Mouse (Mus musculus) retina, postnatal 7 days (tissue): ENCODE measurements around the gene Sprr1b.
"Not testable (repeated sequence)": the region's sequence is repeated elsewhere in the genome, so short reads cannot be mapped to it uniquely, and the experiment has no call there.

Source experiments
- DNase-seq: peaks from one replicate; pipeline ENCODE4 v3.0.0-alpha.2; 2012; ENCODE audit warnings: low read depth, low spot score

Sprr1b gene

DNA sequence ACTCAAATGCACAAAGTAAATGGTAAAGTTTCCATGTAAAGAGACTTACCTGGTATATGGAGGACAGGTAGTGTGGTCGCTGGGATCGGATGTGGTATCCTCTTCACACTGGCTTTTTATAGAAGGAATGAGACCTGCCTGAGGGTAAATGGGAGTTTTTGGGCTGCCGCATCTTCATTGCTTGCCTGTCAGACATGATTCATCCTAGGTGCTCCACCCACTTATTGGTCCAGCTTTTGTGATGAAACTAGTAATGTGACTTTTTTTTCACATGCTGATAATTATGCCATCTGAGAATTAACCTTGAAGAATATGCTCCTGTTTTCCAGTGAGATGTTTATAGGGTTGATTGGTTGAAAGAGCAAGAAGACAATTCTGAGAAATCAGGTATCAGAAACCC is at the start of gene Sprr1b:
Gene Sprr1b (minus strand): TSS at position 101 of the 400 bp plus-strand sequence.
- DNase-seq: no peak

GRCm38 (mm10) chr3:92486307-92486706 is 47.7 kb upstream of the Sprr1b start:
- no peak for DNase-seq

GRCm38 (mm10) chr3:92485863-92486262 is 47.3 kb upstream of the Sprr1b start, which contains the start of gene Sprr1a:
Gene Sprr1a, minus strand, starts transcription at chr3:92485895.
- no peak for DNase-seq

DNA sequence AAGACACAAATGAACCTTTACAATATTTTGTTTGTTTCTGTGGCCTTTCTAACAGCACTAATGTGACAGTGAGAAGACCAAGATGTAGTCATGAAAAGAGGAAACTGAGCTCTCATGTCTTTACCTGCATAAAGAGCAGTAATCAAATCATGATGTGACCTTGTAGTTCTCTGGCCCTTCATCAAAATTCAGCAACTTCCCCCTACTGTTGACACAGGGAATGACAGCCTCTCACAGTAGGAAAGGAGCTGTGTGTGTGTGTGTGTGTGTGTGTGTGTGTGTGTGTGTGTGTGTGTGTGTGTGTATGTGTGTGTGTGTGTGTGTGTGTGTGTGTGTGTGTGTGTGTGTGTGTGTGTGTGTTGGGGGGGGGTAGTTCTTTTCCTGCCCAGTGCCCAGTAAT is 42.7 kb upstream of the Sprr1b start:
- DNase-seq: not testable (repeated sequence)

DNA sequence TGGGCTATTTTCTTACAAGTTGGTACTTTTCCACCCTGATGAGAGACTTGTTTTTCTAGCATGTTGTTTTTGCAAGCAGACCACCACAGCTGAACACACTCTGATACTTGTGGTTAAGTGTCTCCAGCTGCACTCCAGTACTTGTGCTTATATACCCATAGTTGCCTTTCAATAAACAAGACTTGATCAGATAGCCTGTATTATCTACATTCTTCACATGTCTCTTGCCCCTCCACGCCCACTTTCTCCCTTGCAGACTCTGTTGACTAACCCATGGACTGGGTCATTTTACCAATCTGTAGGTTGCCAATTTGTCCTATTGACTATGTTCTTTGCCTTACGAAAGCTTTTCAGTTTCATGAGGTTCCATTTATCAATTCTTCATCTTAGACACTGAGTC is 31.5 kb upstream of the Sprr1b start:
- no peak for DNase-seq

DNA sequence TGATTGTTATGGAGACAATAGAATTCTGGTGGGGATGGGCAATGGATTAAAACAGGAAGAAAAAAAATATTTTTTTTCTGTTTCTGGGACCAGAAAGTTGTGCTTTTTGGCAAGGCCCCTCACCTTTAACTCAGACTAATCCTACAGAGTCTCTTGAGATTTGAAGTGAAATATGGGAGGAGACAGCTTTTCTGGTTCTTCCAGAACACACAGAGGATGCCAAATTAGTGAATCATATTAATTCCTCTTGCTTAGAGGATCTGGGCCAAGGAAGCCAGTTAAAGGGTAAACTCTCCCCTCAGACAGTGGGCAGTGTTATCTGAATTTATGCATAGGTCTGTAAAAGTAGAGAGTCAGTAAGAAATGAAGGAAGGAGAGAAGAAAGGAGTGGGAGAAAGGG is 28.8 kb upstream of the Sprr1b start:
- DNase-seq: no peak

DNA sequence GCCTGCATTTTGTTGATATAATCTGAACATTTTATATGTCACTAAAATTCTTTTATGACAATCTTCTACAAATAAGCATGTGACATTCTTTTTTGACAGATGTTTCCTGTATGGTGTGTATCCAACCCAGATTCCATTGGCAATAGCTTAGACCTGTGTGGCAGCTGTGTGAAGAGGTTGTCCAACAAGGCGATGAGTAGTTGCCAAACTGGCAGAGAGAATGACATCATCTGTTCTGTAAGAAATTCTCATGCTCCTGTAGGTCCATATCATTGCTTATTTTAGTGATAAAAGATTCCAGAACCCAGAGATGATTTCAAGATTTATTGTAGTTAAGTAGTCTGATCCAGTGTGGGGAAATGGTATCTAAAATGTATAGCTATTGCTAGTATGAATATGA is 28.0 kb upstream of the Sprr1b start:
- no peak for DNase-seq

- DNase-seq: no peak
Measured at GRCm38 (mm10) chr3:92458620-92459019, 20.0 kb upstream of the Sprr1b start, which contains the start of gene Sprr3. Gene Sprr3, minus strand, starts transcription at chr3:92458720.

GRCm38 (mm10) chr3:92455151-92455550 is 16.6 kb upstream of the Sprr1b start:
- no peak for DNase-seq

GRCm38 (mm10) chr3:92440177-92440576 is 1.6 kb upstream of the Sprr1b start:
- DNase-seq: no peak

DNA sequence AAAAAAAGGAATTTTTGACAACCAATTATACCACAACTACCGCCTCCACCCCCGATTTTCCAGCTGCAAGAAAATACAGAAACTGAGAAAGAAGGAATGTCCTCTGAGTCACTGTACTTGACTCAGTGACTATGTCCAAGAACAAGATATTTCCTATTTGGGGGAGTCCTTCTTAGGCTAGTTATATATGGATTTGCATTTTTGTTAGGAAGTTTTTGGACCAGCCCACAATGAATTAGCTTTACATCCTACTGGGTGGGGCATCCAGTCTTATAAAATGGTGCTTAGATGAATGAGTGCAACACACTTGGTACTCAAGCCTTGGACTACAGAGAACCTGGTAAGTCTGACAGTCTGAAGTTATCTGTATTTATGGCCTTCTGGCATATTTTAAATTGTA is 6.3 kb downstream of the Sprr1b start, which contains the start of gene Sprr2k:
Gene Sprr2k (plus strand): TSS at position 301 of the 400 bp plus-strand sequence.
- DNase-seq: no peak

- no peak for DNase-seq
Measured at GRCm38 (mm10) chr3:92429323-92429722, 9.3 kb downstream of the Sprr1b start, which contains the start of gene Gm9774. Gene Gm9774, minus strand, starts transcription at chr3:92429423.

GRCm38 (mm10) chr3:92417782-92418181 is 20.8 kb downstream of the Sprr1b start, which contains the start of gene Sprr2j-ps:
Gene Sprr2j-ps, plus strand, starts transcription at chr3:92418082.
- no peak for DNase-seq

DNA sequence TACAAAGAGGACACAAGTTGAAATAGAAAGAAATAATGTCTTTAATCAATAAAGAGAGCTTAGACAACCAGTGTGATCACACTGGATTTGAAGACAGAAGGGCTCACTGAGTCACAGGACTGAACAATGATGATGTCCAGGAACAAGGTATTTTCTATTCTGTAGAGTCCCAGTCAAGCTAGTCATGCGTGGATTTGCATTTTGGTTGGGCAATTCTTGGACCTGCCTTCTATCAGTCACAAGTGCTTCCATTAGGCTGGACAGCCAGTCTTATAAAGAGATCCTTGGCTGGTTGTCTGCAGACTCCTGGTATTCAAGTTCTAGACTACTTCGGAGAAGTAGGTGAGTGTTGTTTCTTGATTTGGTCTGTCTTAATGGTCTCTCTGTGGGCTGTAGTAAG is 30.9 kb downstream of the Sprr1b start, which contains the start of gene Sprr2i:
Gene Sprr2i (plus strand): TSS at position 301 of the 400 bp plus-strand sequence.
- DNase-seq: no peak

GRCm38 (mm10) chr3:92394301-92394700 is 44.3 kb downstream of the Sprr1b start:
- DNase-seq: no peak
